Mouse (Mus musculus) embryo, embryonic 10 days (tissue): ENCODE results near the gene Aif1.

ENCODE experiments used
- DNase-seq: peaks from one replicate; pipeline ENCODE4 v3.0.0-alpha.2; 2015; ENCODE audit warnings: low spot score

Aif1 gene

GRCm38 (mm10) chr17:35166352-35167035 is 9.4 kb downstream of the Aif1 start:
- DNase-seq: peak; percentile 87

- no peak for DNase-seq
These were observed 10.3 kb downstream of the Aif1 start for GRCm38 (mm10) chr17:35165451-35166155.

GRCm38 (mm10) chr17:35164568-35165450 is 11.1 kb downstream of the Aif1 start, which contains the start of gene Prrc2a:
Gene Prrc2a (minus strand): TSS chr17:35164897.
- DNase-seq: peak; percentile 100

- DNase-seq: no peak
These were observed 11.7 kb downstream of the Aif1 start for GRCm38 (mm10) chr17:35164218-35164567.

- no peak for DNase-seq
These were observed 12.4 kb downstream of the Aif1 start for GRCm38 (mm10) chr17:35163326-35164081.

GRCm38 (mm10) chr17:35162730-35163129 is 13.1 kb downstream of the Aif1 start:
- DNase-seq: no peak

- no peak for DNase-seq
These were observed 13.7 kb downstream of the Aif1 start for GRCm38 (mm10) chr17:35162121-35162520.

- DNase-seq: no peak
These were observed 14.4 kb downstream of the Aif1 start for GRCm38 (mm10) chr17:35161421-35161820.

- no peak for DNase-seq
These were observed 16.2 kb downstream of the Aif1 start for GRCm38 (mm10) chr17:35159638-35160037.

- DNase-seq: no peak
These were observed 16.8 kb downstream of the Aif1 start for GRCm38 (mm10) chr17:35158850-35159593.

GRCm38 (mm10) chr17:35157661-35158175 is 18.1 kb downstream of the Aif1 start:
- no peak for DNase-seq

GRCm38 (mm10) chr17:35157254-35157653 is 18.6 kb downstream of the Aif1 start:
- no peak for DNase-seq

GRCm38 (mm10) chr17:35156461-35157200 is 19.2 kb downstream of the Aif1 start:
- no peak for DNase-seq

GRCm38 (mm10) chr17:35155451-35155850 is 20.4 kb downstream of the Aif1 start:
- no peak for DNase-seq

GRCm38 (mm10) chr17:35154616-35155015 is 21.3 kb downstream of the Aif1 start:
- no peak for DNase-seq

- DNase-seq: no peak
These were observed 21.9 kb downstream of the Aif1 start for GRCm38 (mm10) chr17:35153931-35154330.

GRCm38 (mm10) chr17:35153077-35153476 is 22.8 kb downstream of the Aif1 start:
- DNase-seq: no peak

GRCm38 (mm10) chr17:35152121-35152520 is 23.7 kb downstream of the Aif1 start:
- no peak for DNase-seq

- no peak for DNase-seq
These were observed 27.8 kb downstream of the Aif1 start for GRCm38 (mm10) chr17:35147922-35148639.

GRCm38 (mm10) chr17:35147348-35147747 is 28.5 kb downstream of the Aif1 start:
- DNase-seq: no peak
